Mouse (Mus musculus) kidney, adult 2 months (tissue): ENCODE measurements around the gene Mpv17l2. TPM values are rescaled to one million over a fixed set of nuclear protein-coding genes. Genes with fewer than 3 reads are reported as not detected.

Experiments used
- DNase-seq: peaks from one replicate; pipeline ENCODE4 v3.0.0; 2021
- H3K27ac ChIP-seq: fragments of 200-500 bp; 2 replicates; pipeline ENCODE4 v1.5.1; 2012; ENCODE audit warnings: low read depth, low read length, control low read depth, inconsistent platforms; ENCODE audit not compliant: insufficient read depth
- H3K27me3 ChIP-seq: fragments of 200-500 bp; replicated peaks from 2 replicates; pipeline ENCODE4 v1.6.1; 2012; ENCODE audit warnings: mild to moderate bottlenecking, moderate library complexity, low read length, inconsistent platforms; ENCODE audit not compliant: control insufficient read depth, insufficient read depth
- H3K36me3 ChIP-seq: fragments of 200-500 bp; 2 replicates; pipeline ENCODE4 v1.6.1; 2012; ENCODE audit warnings: mild to moderate bottlenecking, moderate library complexity, low read length, inconsistent platforms; ENCODE audit not compliant: control insufficient read depth, insufficient read depth
- H3K4me1 ChIP-seq: fragments of 200-500 bp; 2 replicates; pipeline ENCODE4 v1.6.1; 2011; ENCODE audit warnings: low read length; ENCODE audit not compliant: control insufficient read depth, insufficient read depth
- H3K4me3 ChIP-seq: fragments of 200-500 bp; 2 replicates; pipeline ENCODE4 v1.5.1; 2011; ENCODE audit warnings: mild to moderate bottlenecking, low read depth, low read length, control low read depth; ENCODE audit not compliant: insufficient read depth
- CTCF ChIP-seq: fragments of 200-500 bp; conservative IDR thresholded peaks from 2 replicates; pipeline ENCODE4 v1.5.1; 2011; ENCODE audit warnings: low read depth, mild to moderate bottlenecking, control low read depth, low read length, moderate library complexity, mixed read lengths; ENCODE audit not compliant: insufficient read depth, insufficient read length
- POLR2A ChIP-seq: fragments of 200-500 bp; IDR thresholded peaks from one replicate; pipeline ENCODE4 v1.6.1; 2011; ENCODE audit warnings: low read depth, low read length, control low read depth
- WGBS: fragments of 180-500 bp; shearing (Covaris S2); methylation state at CpG from one replicate; pipeline ENCODE4 v1.1.7; 2018; 5-methylcytosine and 5-hydroxymethylcytosine counted together
- polyA plus RNA-seq: library from polyadenylated mRNA; depleted of rRNA; stranded (reverse); fragments of >200 nt; gene quantifications from 2 replicates; pipeline ENCODE4 v1.2.3, GENCODE M21; 2012

Gene Mpv17l2
- polyA plus RNA-seq, 1 experiment: 73.4 TPM

- H3K27me3 ChIP-seq: no peaks in the 10 kb centered on the region
- WGBS: 76% methylated on average over 11 of the region's 11 CpGs
- H3K4me3 ChIP-seq: no peak overlapping the region
- H3K36me3 ChIP-seq: no peaks in the 10 kb centered on the region
- no peak overlapping the region for H3K27ac ChIP-seq
- TF ChIP-seq POLR2A (no peak), CTCF (no peak)
- H3K4me1 ChIP-seq: no peaks in the 10 kb centered on the region; the same call in 1 of the 2 replicates
- DNase-seq: no peak
These were observed 42.2 kb upstream of the Mpv17l2 start for GRCm38 (mm10) chr8:70802786-70803510.

- no peak for DNase-seq
- Histone ChIP-seq H3K27ac (no peak overlapping the region), H3K36me3 (no peaks in the 10 kb centered on the region), H3K4me1 (no peaks in the 10 kb centered on the region; the same call in 1 of the 2 replicates), H3K4me3 (no peak overlapping the region), H3K27me3 (no peaks in the 10 kb centered on the region)
- TF ChIP-seq POLR2A (no peak), CTCF (no peak)
- WGBS: 79% methylated on average over 1 of the region's 1 CpGs
These were observed 41.1 kb upstream of the Mpv17l2 start for GRCm38 (mm10) chr8:70801830-70802229.

- Histone ChIP-seq H3K27me3 (no peaks in the 10 kb centered on the region), H3K4me1 (no peaks in the 10 kb centered on the region; the same call in 1 of the 2 replicates), H3K27ac (no peak overlapping the region), H3K36me3 (no peaks in the 10 kb centered on the region), H3K4me3 (no peak overlapping the region)
- no peak for TF ChIP-seq CTCF
- whole genome bisulfite sequencing: 22% methylated on average over 15 of the region's 15 CpGs
- DNase-seq: no peak
These were observed 40.4 kb upstream of the Mpv17l2 start for GRCm38 (mm10) chr8:70801156-70801555.

- no peak overlapping the region for H3K27ac ChIP-seq
- WGBS: 68% methylated on average over 10 of the region's 10 CpGs
- no peak for DNase-seq
- no peaks in the 10 kb centered on the region for H3K27me3 ChIP-seq
- H3K36me3 ChIP-seq: no peaks in the 10 kb centered on the region
- no peaks in the 10 kb centered on the region; the same call in 1 of the 2 replicates for H3K4me1 ChIP-seq
- TF ChIP-seq CTCF (no peak), POLR2A (no peak)
- H3K4me3 ChIP-seq: no peak overlapping the region
These were observed 39.9 kb upstream of the Mpv17l2 start for GRCm38 (mm10) chr8:70800648-70801047.

- 11% methylated on average over 15 of the region's 15 CpGs for WGBS
- TF ChIP-seq CTCF (no peak), POLR2A (no peak)
- Histone ChIP-seq H3K36me3 (no peaks in the 10 kb centered on the region), H3K4me1 (peaks cover under 1% of the 10 kb centered on the region; the same call in 1 of the 2 replicates), H3K27me3 (no peaks in the 10 kb centered on the region), H3K27ac (peak overlapping the region; percentile 93), H3K4me3 (no peak overlapping the region)
- DNase-seq: peak; percentile 89
These were observed 37.5 kb upstream of the Mpv17l2 start for GRCm38 (mm10) chr8:70798281-70798680.

- under 1% methylated on average over 56 of the region's 57 CpGs for WGBS
- no peaks in the 10 kb centered on the region for H3K36me3 ChIP-seq
- TF ChIP-seq POLR2A (no peak), CTCF (no peak)
- peak overlapping the region; percentile 93 for H3K27ac ChIP-seq
- peak; percentile 96 for DNase-seq
- H3K27me3 ChIP-seq: no peaks in the 10 kb centered on the region
- H3K4me3 ChIP-seq: peak overlapping the region; percentile 48
- H3K4me1 ChIP-seq: peaks cover 6% of the 10 kb centered on the region; the same call in 1 of the 2 replicates
These were observed 36.6 kb upstream of the Mpv17l2 start for GRCm38 (mm10) chr8:70797081-70798070.

- Histone ChIP-seq H3K36me3 (no peaks in the 10 kb centered on the region), H3K4me3 (peak overlapping the region; percentile 48), H3K4me1 (peaks cover 10% of the 10 kb centered on the region; the same call in 1 of the 2 replicates), H3K27me3 (no peaks in the 10 kb centered on the region), H3K27ac (peak overlapping the region; percentile 54)
- no peak for TF ChIP-seq CTCF
- no peak for TF ChIP-seq POLR2A
- no peak for DNase-seq
- 6% methylated on average over 54 of the region's 54 CpGs for WGBS
These were observed 35.8 kb upstream of the Mpv17l2 start for GRCm38 (mm10) chr8:70796403-70797080.
